Mouse (Mus musculus) spleen, adult 2 months (tissue): ENCODE measurements around the gene AL732309.1.

ENCODE experiments used
- CTCF ChIP-seq: fragments of 200-500 bp; IDR thresholded peaks from 2 replicates; pipeline ENCODE4 v1.5.1; 2011; ENCODE audit warnings: mild to moderate bottlenecking, inconsistent platforms; ENCODE audit not compliant: insufficient read depth, insufficient read length, insufficient replicate concordance; ENCODE audit errors: extremely low read depth
- POLR2A ChIP-seq: fragments of 200-500 bp; IDR thresholded peaks from 2 replicates; pipeline ENCODE4 v1.6.1; 2011; ENCODE audit warnings: low read depth, low read length, inconsistent platforms

- TF ChIP-seq CTCF (no peak), POLR2A (no peak)
Observed at GRCm38 (mm10) chr2:25240723-25241437, 5.8 kb downstream of the AL732309.1 start.
